Mouse (Mus musculus): Measurements from ENCODE around the gene Aim2.

Gene Aim2

DNA sequence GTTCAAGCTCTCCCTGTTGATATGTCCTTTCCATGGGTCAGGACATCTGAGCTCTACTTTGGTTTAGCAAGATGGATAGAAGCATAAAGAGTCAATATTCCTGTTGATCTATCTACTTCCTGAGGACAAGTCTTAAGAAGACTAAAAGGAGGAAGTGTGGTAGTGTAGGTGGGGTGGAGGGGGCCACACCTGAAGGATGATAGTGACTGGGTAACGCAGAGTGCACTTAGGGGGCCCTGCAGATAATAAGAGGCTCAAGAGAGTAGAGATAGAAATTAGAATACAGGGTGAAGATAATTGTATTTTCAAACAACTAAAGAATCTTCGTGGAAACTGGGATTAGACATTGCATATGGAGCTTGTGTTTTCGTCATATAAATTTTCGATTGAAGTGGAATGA lies 5.6 kb upstream of the Aim2 start:
- no peak for DNase-seq (ENCODE audit: extremely low read depth, low read depth)

DNA sequence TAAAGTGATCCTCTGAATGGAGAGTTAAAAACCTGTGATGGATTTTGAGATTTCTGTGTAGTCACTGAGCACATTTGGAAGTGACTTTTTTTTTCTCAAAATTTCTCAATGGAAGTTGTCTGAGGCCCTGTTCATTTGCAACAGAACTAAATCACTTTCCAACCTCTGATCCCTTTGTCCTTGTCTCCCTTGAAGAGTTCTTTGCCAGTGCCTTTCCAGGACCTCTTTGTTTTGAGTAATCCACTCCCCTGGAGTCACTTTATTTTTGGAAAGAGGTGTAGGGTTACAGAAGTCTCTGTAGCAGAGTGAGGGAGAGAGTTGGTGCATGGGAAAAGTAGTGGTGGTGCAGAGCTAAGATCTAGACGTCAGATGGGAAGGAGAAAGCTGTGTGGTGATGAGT lies 2.2 kb upstream of the Aim2 start:
- DNase-seq (ENCODE audit: extremely low read depth, low read depth): no peak

DNA sequence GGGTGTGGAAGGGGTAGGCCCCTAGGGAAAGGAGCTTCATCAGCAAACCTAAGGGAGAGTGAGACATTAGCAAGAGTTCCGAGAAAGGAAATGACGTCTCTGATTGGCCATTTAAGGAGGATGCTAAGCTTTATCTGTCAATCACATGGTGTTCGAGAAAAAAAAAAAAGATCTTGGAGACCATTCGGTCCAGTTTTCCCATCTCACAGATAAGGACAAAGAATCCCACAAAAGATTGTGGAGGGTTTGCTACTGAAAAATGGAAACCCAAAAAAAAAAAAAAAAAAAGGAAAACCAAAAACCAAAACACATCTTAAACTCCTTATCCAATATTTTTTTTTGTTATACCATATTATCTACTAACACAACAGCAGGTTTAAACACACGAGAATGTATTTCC lies 1.5 kb upstream of the Aim2 start:
- no peak for DNase-seq (ENCODE audit: extremely low read depth, low read depth)

DNA sequence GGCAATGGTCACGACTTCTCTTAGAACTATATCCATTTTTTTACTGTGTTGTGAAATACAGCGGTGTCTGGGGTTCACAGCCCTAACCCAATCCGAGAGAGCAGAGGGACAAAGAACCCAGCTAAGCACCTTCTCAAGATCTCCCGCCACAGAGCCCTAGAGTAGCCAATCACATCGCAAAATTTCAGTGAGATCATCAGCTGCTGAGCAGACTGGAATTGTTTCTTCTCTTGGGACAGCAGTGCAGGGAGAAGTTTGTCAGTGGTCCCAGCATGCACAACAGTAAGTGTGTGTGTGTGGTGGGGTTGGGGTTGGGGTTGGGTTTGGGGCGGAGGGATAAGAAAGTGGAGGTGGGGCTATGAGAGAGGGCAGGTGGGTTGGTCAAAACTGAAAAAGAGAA lies 733 bp upstream of the Aim2 start:
- peak; percentile 70 for DNase-seq (ENCODE audit: extremely low read depth, low read depth)

DNA sequence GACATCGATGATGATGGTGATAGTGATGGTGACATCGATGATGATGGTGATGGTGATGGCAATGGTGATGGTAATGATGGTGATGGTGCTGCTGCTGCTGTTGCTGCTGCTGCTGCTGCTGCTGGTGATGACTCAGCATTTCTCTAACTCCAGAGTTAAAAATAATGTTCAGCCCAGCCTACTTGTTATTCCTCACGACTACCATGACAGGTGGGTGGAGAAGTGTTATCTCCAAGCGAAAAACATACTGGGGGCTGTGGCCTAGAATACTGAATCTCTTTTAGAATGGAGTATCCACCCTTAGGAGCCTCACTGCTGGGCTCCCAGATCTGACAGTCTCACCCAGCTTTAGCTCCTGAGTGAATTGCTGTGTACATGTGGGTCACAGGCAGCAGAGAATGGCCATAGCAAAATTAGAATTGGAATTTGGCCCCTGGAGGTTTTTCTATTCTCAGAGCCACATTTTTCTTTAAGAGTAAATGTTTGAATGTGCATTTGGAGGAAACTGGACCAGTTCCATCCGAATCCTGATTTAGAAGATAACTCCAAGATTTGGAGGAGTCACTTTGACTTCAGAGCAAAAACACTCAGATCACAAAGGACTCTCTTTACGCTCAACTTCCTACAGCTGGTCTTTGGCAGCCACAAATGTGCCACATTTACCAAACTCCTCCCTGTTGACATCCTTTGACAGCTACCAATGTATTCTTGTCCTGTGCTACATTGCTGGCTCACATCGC lies 4.6 kb downstream of the Aim2 start:
- no peak for DNase-seq (ENCODE audit: extremely low read depth, low read depth)

DNA sequence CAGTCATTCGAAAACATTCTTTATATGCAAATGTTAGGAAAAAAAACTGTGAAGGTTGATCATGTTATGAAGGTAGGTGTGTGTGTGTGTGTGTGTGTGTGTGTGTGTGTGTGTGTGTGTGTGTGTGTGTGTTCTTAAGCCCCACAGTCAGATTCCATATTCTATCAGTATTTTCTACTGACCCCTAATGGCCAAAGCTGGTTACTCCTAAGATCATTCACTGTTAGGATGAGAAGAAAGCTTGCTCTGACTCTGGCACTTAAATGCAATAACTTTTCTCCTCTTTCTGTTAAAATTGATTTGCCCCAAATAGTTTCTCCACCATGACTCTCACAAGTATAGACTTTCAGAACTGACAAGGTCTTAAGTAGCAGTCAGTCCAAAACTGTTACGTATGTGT lies 6.0 kb downstream of the Aim2 start:
- DNase-seq (ENCODE audit: extremely low read depth, low read depth): no peak

DNA sequence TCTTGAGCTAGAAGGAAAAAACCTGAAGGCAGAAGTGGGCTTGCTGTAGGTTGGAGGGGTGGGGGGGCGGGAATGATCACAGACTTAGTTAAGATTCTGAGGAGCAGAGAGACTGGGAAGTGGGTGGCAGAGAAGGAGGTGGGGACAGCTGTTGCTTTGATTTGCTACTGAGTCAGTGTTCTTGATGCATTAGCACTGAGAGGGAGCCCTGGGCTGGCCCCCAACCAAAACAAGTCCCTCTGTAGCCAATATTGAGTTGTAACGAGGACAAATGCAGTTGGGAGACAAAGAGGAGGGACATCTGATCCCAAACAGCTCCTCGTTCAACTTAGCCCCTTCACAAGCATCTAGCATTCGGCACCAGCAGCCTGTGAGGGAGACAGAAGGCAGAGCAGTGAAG lies 7.1 kb downstream of the Aim2 start:
- no peak for DNase-seq (ENCODE audit: extremely low read depth, low read depth)

DNA sequence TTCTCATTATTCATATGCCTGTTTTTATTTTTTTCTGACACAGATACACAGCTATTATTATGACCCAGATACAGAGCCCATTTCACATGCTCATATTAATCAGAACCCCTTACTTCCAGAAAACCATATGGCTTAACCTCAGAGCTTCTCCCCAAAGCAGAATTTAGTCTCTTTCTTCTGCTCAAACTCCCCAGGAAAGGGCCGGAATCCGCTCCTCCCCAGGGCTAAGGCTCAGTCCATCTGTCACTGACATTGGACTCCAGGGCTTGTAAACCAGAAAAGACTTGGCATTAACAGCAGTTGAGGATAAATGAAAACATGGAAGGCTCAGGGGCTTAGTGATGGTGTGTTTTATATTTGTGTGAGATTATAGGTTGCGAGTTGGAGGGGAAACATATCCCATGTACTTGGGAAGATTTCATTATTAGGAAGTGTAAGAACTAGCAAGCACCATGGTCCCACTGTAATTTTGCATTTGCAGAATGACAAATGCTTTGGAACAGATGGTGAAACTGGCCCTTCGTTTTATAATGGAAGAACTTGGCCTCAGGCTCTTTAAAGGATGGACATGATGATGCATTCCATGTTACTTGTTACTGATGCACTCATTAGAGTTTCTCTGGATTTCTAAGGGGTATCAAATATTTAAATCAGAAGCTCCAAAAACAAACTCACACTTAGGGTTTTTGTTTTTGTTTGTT lies 9.1 kb downstream of the Aim2 start:
- DNase-seq (ENCODE audit: extremely low read depth, low read depth): no peak

DNA sequence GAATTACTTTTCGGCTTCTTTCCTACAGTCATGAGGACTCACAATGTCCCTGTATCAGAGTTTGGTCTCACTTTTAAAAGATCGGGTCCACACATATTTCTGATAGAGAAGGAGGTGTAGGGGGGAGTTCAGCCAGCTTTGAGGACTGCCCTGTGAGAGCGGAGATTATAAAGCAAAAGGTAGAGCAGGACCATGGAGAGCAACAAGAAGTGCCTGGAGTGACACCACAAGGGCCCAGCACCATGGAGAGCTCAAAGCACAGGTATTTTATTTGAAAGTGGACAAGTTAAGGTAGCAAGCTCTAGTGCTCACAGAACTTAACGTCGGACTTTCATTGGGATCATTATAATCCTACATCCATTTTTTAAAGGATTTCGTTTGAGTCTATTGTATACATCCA lies 11.0 kb downstream of the Aim2 start:
- no peak for DNase-seq (ENCODE audit: extremely low read depth, low read depth)

DNA sequence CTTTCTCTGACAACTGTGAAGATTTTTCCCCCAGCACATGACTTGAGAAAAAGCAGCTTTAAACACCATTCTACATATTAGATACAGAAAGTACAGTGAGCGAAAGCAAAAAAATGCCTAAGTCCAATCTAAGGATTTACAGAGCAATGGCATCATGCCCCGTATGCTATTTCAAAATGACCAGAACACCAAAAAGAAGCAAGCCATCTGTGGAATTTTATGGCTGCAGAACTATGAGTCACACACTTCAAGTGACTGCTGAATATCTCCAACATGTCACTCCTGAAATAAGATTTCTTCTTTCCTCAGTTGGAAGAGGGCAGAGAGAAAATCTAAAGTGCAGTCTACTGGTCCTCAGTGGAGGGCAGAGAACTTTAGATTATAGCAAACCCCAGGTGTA lies 12.8 kb downstream of the Aim2 start:
- no peak for DNase-seq (ENCODE audit: extremely low read depth, low read depth)

DNA sequence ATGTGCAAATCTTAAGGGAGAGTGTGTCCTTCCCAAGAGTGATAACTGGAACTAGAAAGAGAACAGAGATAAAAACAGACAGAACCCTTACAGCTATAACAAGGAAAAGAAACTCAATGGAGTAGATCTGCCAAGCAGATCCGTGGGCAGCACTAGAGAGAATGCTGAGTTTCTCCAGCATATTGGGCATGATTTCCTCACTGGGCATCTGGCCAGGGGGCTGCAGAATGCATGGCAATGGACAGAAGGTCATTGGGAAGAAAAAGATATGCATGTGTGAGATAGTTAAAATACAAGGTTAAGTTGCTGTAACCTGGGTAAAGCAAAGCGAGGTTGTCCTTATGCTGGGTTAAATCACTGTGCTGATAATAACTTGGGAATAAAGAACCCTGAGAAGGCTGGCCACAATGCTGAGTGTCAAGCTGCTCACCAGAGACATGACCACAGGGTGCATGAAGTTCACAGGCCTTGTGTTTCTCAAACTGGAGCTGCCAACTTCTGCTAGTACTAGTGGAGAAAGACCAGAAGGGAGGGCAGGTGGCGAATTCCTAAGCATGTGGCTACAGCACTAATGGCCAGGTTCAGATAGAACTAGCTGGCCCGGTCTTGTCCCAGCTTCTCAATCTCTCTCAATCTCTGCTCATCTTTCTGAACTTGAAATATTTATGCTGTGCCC lies 13.6 kb downstream of the Aim2 start:
- no peak for DNase-seq (ENCODE audit: extremely low read depth, low read depth)

DNA sequence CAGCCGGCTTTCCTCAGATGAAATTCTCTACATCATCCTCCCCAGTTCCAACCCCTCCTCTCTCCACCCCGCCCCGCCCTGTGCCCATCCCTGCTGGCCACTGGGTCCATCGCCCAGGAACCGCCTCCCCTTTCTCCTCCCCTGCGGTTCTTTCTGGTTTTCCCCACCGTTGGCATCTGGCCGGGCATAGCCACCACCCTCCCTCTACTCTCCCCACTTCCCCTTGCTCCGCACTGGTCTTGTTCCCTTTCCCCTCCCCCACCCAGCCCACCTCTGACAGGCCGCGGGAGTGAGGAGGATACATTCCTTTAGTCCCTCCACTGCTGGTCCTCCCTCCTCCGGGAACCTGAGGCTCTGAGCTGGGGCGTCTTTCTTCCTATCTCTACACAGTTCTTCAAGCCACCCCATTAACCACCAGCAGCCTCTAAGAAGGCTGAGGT lies 15.3 kb downstream of the Aim2 start:
- DNase-seq (ENCODE audit: extremely low read depth, low read depth): no peak

DNA sequence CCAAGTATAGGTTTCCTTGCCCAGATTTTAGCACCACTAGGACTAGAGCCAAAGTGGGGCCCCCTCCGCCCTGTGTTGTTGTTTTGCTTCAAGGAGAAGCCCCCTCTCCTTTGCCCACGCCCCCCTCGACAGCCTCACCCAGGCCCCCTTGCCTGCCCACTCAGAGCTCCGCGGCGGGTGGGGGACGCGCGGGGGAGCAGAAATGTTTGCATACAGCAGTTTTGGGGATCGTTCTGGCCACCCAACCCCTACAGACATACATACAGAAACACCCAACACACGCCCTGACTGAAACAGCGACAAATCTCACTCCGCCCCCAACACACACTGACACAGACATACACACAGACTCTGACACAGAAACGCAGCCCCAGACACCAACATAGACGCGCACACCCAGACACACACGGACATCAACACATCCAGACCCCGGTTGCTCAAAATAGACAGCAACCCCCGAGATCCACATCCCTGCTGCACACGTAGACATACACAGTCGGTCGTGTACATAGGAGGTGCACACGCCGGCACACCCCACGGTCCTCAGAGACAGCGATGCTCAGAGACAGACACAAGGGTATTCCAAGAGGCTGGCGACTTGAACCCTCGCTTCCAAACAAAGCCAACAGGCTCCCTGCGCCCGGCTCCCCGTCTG lies 16.1 kb downstream of the Aim2 start:
- DNase-seq (ENCODE audit: extremely low read depth, low read depth): no peak

DNA sequence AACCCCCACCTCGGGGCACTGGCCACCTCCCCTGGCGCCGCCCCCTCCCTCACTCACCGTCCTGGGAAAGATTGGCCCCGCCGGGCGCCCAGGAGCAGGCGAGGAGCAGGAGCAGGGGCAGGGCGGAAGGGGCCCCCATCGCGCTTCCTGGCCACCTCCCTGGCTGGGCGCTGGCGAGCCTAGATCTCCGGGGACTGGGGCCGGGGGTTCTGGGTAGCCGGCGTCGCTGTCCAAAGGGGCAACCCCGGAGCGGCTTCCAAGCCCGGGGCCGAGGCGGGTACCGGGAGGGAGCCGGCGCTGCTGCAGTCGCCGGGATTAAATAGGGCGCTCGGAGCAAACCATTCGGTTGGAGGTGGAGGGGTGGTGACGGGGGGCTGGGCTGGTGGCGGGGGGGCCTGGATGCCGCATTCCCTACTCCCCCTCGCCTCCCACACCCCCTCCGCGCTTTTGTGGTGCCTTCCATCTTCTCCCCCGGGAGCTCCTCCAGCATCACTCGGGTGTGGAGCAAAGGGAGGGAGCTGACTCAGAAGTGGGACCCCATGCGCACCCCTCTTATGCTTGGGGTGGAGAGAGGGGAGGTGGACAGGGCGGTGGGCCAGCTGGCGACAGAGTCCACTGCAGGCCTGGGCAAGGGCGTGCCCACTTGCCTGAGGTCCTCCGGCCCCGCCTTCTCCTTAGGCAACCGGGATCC lies 16.8 kb downstream of the Aim2 start, which contains the start of gene Cadm3:
Cadm3 (minus strand) TSS at position 340 of the 691 bp plus-strand sequence.
- DNase-seq (ENCODE audit: extremely low read depth, low read depth): no peak

DNA sequence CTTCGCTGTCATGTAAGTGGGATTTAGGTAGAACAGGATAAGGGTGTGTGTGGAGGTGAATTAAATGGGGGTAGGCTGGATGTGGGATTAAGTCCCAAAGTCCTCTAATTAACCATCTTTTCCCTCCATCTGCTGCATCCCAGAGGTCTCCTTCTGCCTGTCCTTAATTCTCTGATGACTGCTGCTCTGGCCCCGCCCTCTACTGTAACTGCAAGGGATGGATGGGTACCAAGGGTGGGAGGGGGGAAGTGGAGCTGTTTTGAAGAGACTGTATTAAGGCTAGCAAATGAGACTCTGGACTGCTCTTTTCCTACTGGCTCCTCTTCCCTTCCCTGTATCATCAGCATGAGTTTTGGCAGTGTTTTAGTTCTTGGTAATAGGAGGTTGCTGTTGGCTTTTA lies 18.9 kb downstream of the Aim2 start:
- DNase-seq (ENCODE audit: extremely low read depth, low read depth): no peak

DNA sequence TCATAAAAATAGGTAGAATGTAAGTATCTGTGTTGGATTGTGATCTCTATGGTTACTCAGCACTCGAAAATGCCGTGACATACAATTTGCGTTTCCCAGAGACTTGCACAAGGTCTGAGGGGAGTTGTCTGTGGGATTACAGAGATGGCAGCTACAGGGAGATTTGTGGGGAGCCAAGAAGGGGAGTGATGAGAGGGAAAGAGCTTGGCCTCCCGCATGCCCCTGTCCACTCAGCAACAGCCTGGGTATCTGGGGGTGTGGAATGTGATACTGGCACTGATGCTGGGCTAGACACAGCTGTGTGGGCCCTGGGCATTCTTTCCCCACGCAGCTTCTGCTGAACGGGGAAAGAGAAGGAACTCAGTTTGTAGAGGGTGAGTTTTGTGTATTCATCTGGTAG lies 19.8 kb downstream of the Aim2 start:
- no peak for DNase-seq (ENCODE audit: extremely low read depth, low read depth)

DNA sequence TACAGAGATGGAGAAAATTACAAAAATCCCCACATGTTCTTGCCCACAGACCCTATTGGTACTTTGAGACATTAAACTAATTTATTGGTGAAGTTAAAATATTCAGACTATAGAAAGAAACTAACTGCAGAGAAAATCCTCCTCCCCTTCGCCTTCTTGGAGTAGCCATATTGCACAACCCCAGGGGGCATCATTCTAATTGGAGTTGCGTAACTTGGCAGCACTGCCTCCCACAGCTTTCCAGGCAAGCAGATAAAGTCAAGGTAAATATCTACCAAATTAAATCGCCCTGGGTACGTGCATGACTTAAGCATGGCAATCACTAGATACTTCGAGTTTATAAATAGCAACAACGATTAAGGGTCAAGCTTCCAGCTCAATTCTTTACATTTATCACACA lies 20.9 kb downstream of the Aim2 start:
- no peak for DNase-seq (ENCODE audit: extremely low read depth, low read depth)

DNA sequence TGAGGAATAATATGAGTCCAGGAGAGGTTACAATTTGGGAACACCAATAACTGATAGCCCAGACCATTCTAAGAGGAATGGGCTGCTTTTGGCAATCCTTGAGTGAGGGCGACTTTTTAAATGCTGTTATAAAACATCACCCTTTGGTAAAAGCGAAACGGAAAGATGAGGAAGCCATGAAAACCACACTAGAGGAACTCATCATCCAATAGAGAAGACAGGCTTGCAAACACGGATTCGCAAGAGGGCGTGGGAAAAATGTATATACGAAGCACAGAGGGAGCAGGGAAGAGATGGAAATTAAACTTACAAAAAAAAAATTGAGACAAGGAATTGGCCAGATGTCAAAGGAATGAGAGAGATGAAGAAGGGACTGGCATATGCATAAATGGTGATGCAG lies 23.3 kb downstream of the Aim2 start:
- DNase-seq (ENCODE audit: extremely low read depth, low read depth): no peak

DNA sequence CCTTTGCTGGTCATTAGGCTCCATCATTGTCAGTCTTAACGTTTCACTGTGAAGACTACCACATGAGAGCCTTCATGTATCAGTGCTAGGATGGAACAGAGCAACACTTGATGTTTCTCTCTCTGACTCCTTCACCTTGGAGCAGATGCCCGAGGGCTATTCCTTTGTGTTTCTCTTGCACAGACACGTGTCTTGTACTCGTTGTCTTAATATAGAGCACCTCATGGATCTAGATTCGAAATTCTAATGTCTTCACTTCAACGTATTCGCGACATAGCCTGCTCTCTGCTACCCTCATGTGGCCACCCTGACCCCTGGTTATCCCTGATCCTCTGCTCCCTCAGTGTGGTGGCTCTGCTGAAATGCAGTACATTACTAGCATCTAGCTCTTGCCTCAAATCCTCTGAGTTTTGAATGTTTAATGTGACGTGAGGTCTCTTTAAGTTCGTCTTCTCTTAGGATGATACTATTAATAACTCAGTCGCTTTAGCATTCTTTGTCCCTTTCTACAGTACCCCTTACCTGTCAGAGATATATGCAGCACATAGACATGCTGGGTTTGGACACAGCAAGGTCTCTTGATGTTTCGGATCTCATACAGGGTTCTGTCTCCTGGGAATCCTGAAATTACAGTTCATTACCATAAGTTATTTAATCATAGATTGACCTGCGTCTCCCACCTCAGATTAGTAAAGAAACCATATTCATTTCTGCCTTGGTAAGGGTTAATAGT lies 26.9 kb downstream of the Aim2 start:
- DNase-seq (ENCODE audit: extremely low read depth, low read depth): peak; percentile 4

DNA sequence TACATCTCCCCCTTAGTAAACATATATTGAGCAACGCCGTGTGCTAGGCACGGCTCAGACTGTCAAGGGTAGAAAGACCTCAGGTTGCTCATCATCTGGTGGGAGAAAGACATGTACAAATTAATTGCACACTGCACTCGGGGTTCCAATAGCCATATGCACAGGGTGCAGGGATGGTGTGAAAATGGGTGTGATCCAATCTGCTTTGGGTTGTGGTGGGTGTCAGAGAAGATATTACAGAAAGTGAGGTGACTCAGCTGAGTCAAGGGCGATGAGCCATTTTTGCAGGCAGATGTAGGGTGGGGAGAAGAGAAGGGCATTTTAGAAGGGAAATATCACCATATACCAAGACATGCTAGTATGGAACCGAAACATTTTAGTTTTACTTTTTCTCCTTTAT lies 30.8 kb downstream of the Aim2 start:
- DNase-seq (ENCODE audit: extremely low read depth, low read depth): no peak

DNA sequence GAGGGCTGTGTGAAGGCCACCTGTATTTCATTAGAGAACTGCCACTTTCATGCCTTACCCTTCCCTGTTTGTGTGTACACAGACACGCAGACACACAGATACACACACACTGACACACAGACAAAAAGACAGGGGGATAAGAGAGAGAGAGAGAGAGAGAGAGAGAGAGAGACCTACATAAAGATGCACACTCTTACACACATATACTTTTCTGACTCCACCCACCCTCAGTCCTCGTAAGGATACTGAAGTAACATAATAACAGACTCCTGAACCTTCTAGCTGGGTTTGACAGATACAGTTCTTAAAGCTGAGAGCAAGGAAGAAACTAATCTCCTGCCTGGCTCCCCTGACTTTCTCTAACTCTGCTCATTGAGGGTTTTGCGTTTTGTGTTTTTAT lies 38.8 kb downstream of the Aim2 start:
- DNase-seq (ENCODE audit: extremely low read depth, low read depth): no peak

Data from MEL-GATA-1-ER (cell line).